In genomic region chr10:63542493-63542892, GRCm38 (mm10) we compare ENCODE assay signal across 18 mouse cellular contexts.
DNase-seq lines count a peak whose midpoint lies in the region; ATAC-seq and TF ChIP-seq lines count a peak whose summit lies in the region.
"Had no signal": no experiment of that assay in that cellular context is flagged by ENCODE, and none has a peak within 500 bp of the region (broad histone marks: within the 10 kb centered on the region; RNA-seq: fewer than 3 reads in every experiment).

No protein-coding gene starts in this region.

- ATAC-seq in heart, postnatal 0 days (ENCODE audit: insufficient read depth, low read depth) = no peak; the same call in 1 of the 2 replicates
- no peak for ATAC-seq in midbrain, postnatal 0 days (ENCODE audit: low FRiP score)
- no peak for ATAC-seq in midbrain, embryonic 14.5 days (ENCODE audit: low FRiP score, low TSS enrichment)
- ATAC-seq: inflammation-experienced regulatory T-cells, adult 6 months had no signal

- no peak overlapping the region for H3K4me2 ChIP-seq in heart, postnatal 0 days (ENCODE audit: low read depth, low read length)
- no peak overlapping the region for H3K4me2 ChIP-seq in midbrain, postnatal 0 days (ENCODE audit: low read depth, low read length, poor library complexity, severe bottlenecking)
- no peak overlapping the region for H3K4me2 ChIP-seq in midbrain, embryonic 14.5 days (ENCODE audit: low read length)
- H3K4me2 ChIP-seq: embryonic facial prominence, embryonic 12.5 days; limb, embryonic 15.5 days had no signal

- no peak overlapping the region for H3K4me3 ChIP-seq in gastrocnemius, adult 2 months
- no peak overlapping the region for H3K4me3 ChIP-seq in heart, postnatal 0 days (ENCODE audit: low read depth, low read length)
- H3K4me3 ChIP-seq in midbrain, postnatal 0 days (ENCODE audit: low read depth, low read length) = no peak overlapping the region
- no peak overlapping the region for H3K4me3 ChIP-seq in midbrain, embryonic 14.5 days (replicated peaks; ENCODE audit: low read depth, low read length)
- H3K4me3 ChIP-seq: embryonic facial prominence, embryonic 12.5 days; left cerebral cortex, adult 2 months; limb, embryonic 15.5 days had no signal

- H3K4me1 ChIP-seq in heart, postnatal 0 days (ENCODE audit: control insufficient read depth, insufficient read depth) = peaks cover 25% of the 10 kb centered on the region
- no peaks in the 10 kb centered on the region for H3K4me1 ChIP-seq in midbrain, postnatal 0 days (ENCODE audit: insufficient read depth, low read length)
- H3K4me1 ChIP-seq in midbrain, embryonic 14.5 days (ENCODE audit: control insufficient read depth, insufficient read depth, low read length) = peaks cover 3% of the 10 kb centered on the region; the same call in 1 of the 2 replicates

- no peaks in the 10 kb centered on the region for H3K9me3 ChIP-seq in heart, postnatal 0 days (replicated peaks; ENCODE audit: control insufficient read depth, low read length)
- H3K9me3 ChIP-seq in midbrain, postnatal 0 days (ENCODE audit: low read length) = no peaks in the 10 kb centered on the region
- H3K9me3 ChIP-seq in midbrain, embryonic 14.5 days (ENCODE audit: control insufficient read depth, low read length) = no peaks in the 10 kb centered on the region
- H3K9me3 ChIP-seq: embryonic facial prominence, embryonic 12.5 days; limb, embryonic 15.5 days had no signal

- no peaks in the 10 kb centered on the region for H3K27me3 ChIP-seq in heart, postnatal 0 days (ENCODE audit: control insufficient read depth, insufficient read depth, low read length)
- no peaks in the 10 kb centered on the region for H3K27me3 ChIP-seq in midbrain, postnatal 0 days (ENCODE audit: insufficient read depth, low read length)
- no peaks in the 10 kb centered on the region for H3K27me3 ChIP-seq in midbrain, embryonic 14.5 days (ENCODE audit: control insufficient read depth, insufficient read depth, low read length)
- H3K27me3 ChIP-seq: embryonic facial prominence, embryonic 12.5 days; limb, embryonic 15.5 days had no signal

- TF ChIP-seq EP300 in heart, postnatal 0 days (IDR thresholded peaks at IDR 0.05; ENCODE audit: low read depth) = no peak

- H3K36me3 ChIP-seq in heart, postnatal 0 days (replicated peaks; ENCODE audit: control insufficient read depth, insufficient read depth, low read length) = 0 out of 2 replicates have a peak, but pooled peaks cover 12% of the 10 kb centered on the region
- no peaks in the 10 kb centered on the region for H3K36me3 ChIP-seq in midbrain, postnatal 0 days (ENCODE audit: insufficient read depth, low read length)
- no peaks in the 10 kb centered on the region for H3K36me3 ChIP-seq in midbrain, embryonic 14.5 days (ENCODE audit: control insufficient read depth, insufficient read depth, low read length)
- H3K36me3 ChIP-seq: embryonic facial prominence, embryonic 12.5 days; limb, embryonic 15.5 days had no signal

- peak overlapping the region; percentile 29; the same call in 1 of the 2 replicates for H3K9ac ChIP-seq in heart, postnatal 0 days (replicated peaks; ENCODE audit: low read depth, low read length)
- H3K9ac ChIP-seq in midbrain, postnatal 0 days (replicated peaks; ENCODE audit: low read length, poor library complexity, severe bottlenecking) = no peak overlapping the region
- no peak overlapping the region for H3K9ac ChIP-seq in midbrain, embryonic 14.5 days (replicated peaks; ENCODE audit: low read length)
- H3K9ac ChIP-seq: embryonic facial prominence, embryonic 12.5 days; limb, embryonic 15.5 days had no signal

- H3K27ac ChIP-seq in gastrocnemius, adult 2 months = peak overlapping the region; percentile 28
- H3K27ac ChIP-seq in heart, postnatal 0 days (ENCODE audit: low read depth) = peak overlapping the region; percentile 93
- no peak overlapping the region for H3K27ac ChIP-seq in midbrain, postnatal 0 days (ENCODE audit: low read depth, low read length)
- no peak overlapping the region for H3K27ac ChIP-seq in midbrain, embryonic 14.5 days (replicated peaks; ENCODE audit: low read depth, low read length)
- H3K27ac ChIP-seq: left cerebral cortex, adult 2 months had no signal

- DNase-seq in gastrocnemius, adult 2 months = no peak
- no peak for DNase-seq in gastrocnemius, postnatal 36 days
- peak; percentile 9 for DNase-seq in heart, postnatal 0 days (ENCODE audit: low spot score)
- DNase-seq in heart, postnatal 10 days = no peak
- no peak for DNase-seq in midbrain, postnatal 0 days (ENCODE audit: low spot score)
- DNase-seq in midbrain, embryonic 14.5 days = no peak
- DNase-seq in layer of hippocampus, adult 11-12 months (ENCODE audit: low spot score) = no peak
- DNase-seq: adrenal gland, adult 8-10 months; cerebellum, adult 2 months; gastrocnemius, postnatal 10 days; kidney, postnatal 10 days; lung, postnatal 10 days; right cerebral cortex, postnatal 4 days; thymus, postnatal 25 days had no signal

- 37% methylated on average over 6 of the region's 6 CpGs for WGBS in heart, postnatal 0 days
- 54% methylated on average over 6 of the region's 6 CpGs for WGBS in midbrain, postnatal 0 days
- 65% methylated on average over 6 of the region's 6 CpGs for WGBS in midbrain, embryonic 14.5 days

- no peak for TF ChIP-seq CTCF in gastrocnemius, adult 2 months (IDR thresholded peaks at IDR 0.05)
- no peak for TF ChIP-seq CTCF in heart, postnatal 0 days (IDR thresholded peaks at IDR 0.05; ENCODE audit: low read depth)
- TF ChIP-seq CTCF in midbrain, postnatal 0 days (IDR thresholded peaks at IDR 0.05) = 0 out of 2 replicates have a peak, but pooled peaks have one; percentile 5

- intact Hi-C loops in gastrocnemius, adult 2 months (cut with DNase I) = no loop called here
- intact Hi-C loops in gastrocnemius, postnatal 36 days (cut with DNase I) = no loop called here
- intact Hi-C loops in heart, postnatal 10 days (cut with DNase I) = loop anchor here (10.0 kb wide), 1 partner anchor 118 kb away; the partner anchor contains the start of gene Gm7075

Comparison
In these comparisons a context has a peak if more than half of its experiments do, and no peak if none do; other contexts are left out.
1. H3K27ac ChIP-seq: peak in gastrocnemius, adult 2 months (single experiment) and heart, postnatal 0 days (single experiment); none in midbrain, postnatal 0 days (single experiment) and midbrain, embryonic 14.5 days (single experiment).